Mouse (Mus musculus) urinary bladder, adult 18-20 months (tissue): ENCODE measurements at regions not wholly inside any gene's neighbourhood (a gene's known extent, or its start where the extent isn't known, plus 50 kb on each side); places are given as distances from the start of the nearest gene placed in this dataset.
"Not testable (repeated sequence)": the region's sequence is repeated elsewhere in the genome, so short reads cannot be mapped to it uniquely, and the experiment has no call there.

ENCODE experiments used
- DNase-seq, 2 experiments: peaks; one replicate each; pipeline ENCODE4 v3.0.0; 2022; ENCODE audit warnings: low spot score in 2 of 2, mixed read lengths in 2 of 2

DNA sequence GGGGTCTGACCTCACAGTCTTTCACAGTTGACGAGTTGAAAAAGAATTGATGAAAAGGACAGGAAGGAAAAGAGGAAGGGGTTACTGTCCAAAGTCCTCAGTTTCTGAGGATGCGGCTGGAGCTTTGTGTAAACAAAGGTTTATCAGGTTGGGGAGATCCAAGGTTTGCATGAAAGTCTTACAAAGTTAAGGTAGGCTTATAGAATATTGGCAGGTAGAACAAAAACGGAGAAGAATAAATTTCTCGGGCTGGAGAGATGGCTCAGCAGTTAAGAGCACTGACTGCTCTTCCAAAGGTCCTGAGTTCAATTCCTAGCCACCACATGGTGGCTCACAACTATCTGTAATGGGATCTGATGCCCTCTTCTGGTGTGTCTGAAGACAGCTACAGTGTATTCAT lies 60.9 kb upstream of the Acpp start:
- not testable (repeated sequence) for DNase-seq

DNA sequence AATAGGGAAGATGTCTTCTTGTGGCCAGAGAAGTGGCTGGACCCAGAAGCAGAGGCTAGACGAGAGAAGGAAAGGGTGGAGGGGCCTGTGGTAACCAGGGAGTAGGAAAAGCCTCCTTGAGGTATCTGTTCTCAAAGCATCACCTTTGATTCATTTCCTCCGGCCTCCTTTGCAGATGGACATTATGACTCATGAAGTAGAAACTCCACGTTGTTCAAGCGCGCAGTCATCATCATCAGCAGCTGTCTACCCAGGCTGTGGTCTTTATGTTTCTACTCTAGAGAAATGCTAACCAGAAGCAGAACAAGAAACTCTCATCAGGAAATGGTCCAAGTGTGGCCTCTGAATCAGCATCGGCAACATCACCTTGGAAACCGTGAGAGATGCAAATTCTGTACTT lies 50.3 kb upstream of the Acpp start:
- DNase-seq = no peak
